Mouse (Mus musculus): Measurements from ENCODE around the gene Pde3b. TPM values are rescaled to one million over a fixed set of nuclear protein-coding genes. Genes with fewer than 3 reads are reported as not detected.

Pde3b gene
- polyA plus RNA-seq, 1 experiment from 2014 or later: 9.0 TPM

- H3K4me2 ChIP-seq (ENCODE audit: low read depth, low read length): no peak overlapping the region
- no peak for ATAC-seq (ENCODE audit: low read depth)
- H3K4me1 ChIP-seq (ENCODE audit: control insufficient read depth, insufficient read depth, low read length): no peaks in the 10 kb centered on the region
- 89% methylated on average over 3 of the region's 3 CpGs for WGBS
- no peak overlapping the region for H3K9ac ChIP-seq (replicated peaks; ENCODE audit: low read depth, low read length)
- no peak overlapping the region for H3K27ac ChIP-seq (ENCODE audit: low read depth, low read length)
- H3K9me3 ChIP-seq (ENCODE audit: control insufficient read depth, low read length): no peaks in the 10 kb centered on the region
- H3K27me3 ChIP-seq (ENCODE audit: control insufficient read depth, insufficient read depth, low read length): no peaks in the 10 kb centered on the region
- H3K36me3 ChIP-seq (ENCODE audit: control insufficient read depth, insufficient read depth, low read length): no peaks in the 10 kb centered on the region
- H3K4me3 ChIP-seq (ENCODE audit: low read depth, low read length): no peak overlapping the region
These were observed 161.8 kb downstream of the Pde3b start for GRCm38 (mm10) chr7:114576931-114577330.

GRCm38 (mm10) chr7:114577665-114578064, 162.6 kb downstream of the Pde3b start:
- no peak overlapping the region for H3K4me2 ChIP-seq (ENCODE audit: low read depth, low read length)
- no peak overlapping the region for H3K9ac ChIP-seq (replicated peaks; ENCODE audit: low read depth, low read length)
- no peak overlapping the region for H3K4me3 ChIP-seq (ENCODE audit: low read depth, low read length)
- WGBS: 88% methylated on average over 1 of the region's 1 CpGs
- no peaks in the 10 kb centered on the region for H3K27me3 ChIP-seq (ENCODE audit: control insufficient read depth, insufficient read depth, low read length)
- no peak for ATAC-seq (ENCODE audit: low read depth)
- H3K4me1 ChIP-seq (ENCODE audit: control insufficient read depth, insufficient read depth, low read length): no peaks in the 10 kb centered on the region
- no peak overlapping the region for H3K27ac ChIP-seq (ENCODE audit: low read depth, low read length)
- H3K9me3 ChIP-seq (ENCODE audit: control insufficient read depth, low read length): no peaks in the 10 kb centered on the region
- H3K36me3 ChIP-seq (ENCODE audit: control insufficient read depth, insufficient read depth, low read length): no peaks in the 10 kb centered on the region

GRCm38 (mm10) chr7:114580426-114580825, 165.3 kb downstream of the Pde3b start:
- Histone ChIP-seq H3K36me3 (ENCODE audit: control insufficient read depth, insufficient read depth, low read length) (no peaks in the 10 kb centered on the region), H3K4me2 (ENCODE audit: low read depth, low read length) (no peak overlapping the region), H3K4me3 (ENCODE audit: low read depth, low read length) (no peak overlapping the region), H3K4me1 (ENCODE audit: control insufficient read depth, insufficient read depth, low read length) (no peaks in the 10 kb centered on the region), H3K27ac (ENCODE audit: low read depth, low read length) (no peak overlapping the region), H3K9me3 (ENCODE audit: control insufficient read depth, low read length) (no peaks in the 10 kb centered on the region), H3K9ac (replicated peaks; ENCODE audit: low read depth, low read length) (no peak overlapping the region), H3K27me3 (ENCODE audit: control insufficient read depth, insufficient read depth, low read length) (no peaks in the 10 kb centered on the region)
- 8% methylated on average over 4 of the region's 4 CpGs for WGBS
- ATAC-seq (ENCODE audit: low read depth): no peak

- H3K4me1 ChIP-seq (ENCODE audit: control insufficient read depth, insufficient read depth, low read length): no peaks in the 10 kb centered on the region
- no peak overlapping the region for H3K4me3 ChIP-seq (ENCODE audit: low read depth, low read length)
These were observed 166.1 kb downstream of the Pde3b start for GRCm38 (mm10) chr7:114581200-114581599.

GRCm38 (mm10) chr7:114582441-114582840, 167.4 kb downstream of the Pde3b start:
- Histone ChIP-seq H3K27ac (ENCODE audit: low read depth, low read length) (no peak overlapping the region), H3K4me1 (ENCODE audit: control insufficient read depth, insufficient read depth, low read length) (no peaks in the 10 kb centered on the region), H3K36me3 (ENCODE audit: control insufficient read depth, insufficient read depth, low read length) (no peaks in the 10 kb centered on the region), H3K4me2 (ENCODE audit: low read depth, low read length) (no peak overlapping the region), H3K4me3 (ENCODE audit: low read depth, low read length) (no peak overlapping the region), H3K27me3 (ENCODE audit: control insufficient read depth, insufficient read depth, low read length) (no peaks in the 10 kb centered on the region), H3K9ac (replicated peaks; ENCODE audit: low read depth, low read length) (no peak overlapping the region), H3K9me3 (ENCODE audit: control insufficient read depth, low read length) (no peaks in the 10 kb centered on the region)
- 46% methylated on average over 2 of the region's 2 CpGs for WGBS
- ATAC-seq (ENCODE audit: low read depth): no peak

More at GRCm38 (mm10) chr7:114581200-114581599, 166.1 kb downstream of the Pde3b start:
- 91% methylated on average over 5 of the region's 5 CpGs for WGBS
- Histone ChIP-seq H3K36me3 (ENCODE audit: control insufficient read depth, insufficient read depth, low read length) (no peaks in the 10 kb centered on the region), H3K27ac (ENCODE audit: low read depth, low read length) (no peak overlapping the region), H3K9me3 (ENCODE audit: control insufficient read depth, low read length) (no peaks in the 10 kb centered on the region), H3K4me2 (ENCODE audit: low read depth, low read length) (no peak overlapping the region), H3K27me3 (ENCODE audit: control insufficient read depth, insufficient read depth, low read length) (no peaks in the 10 kb centered on the region), H3K9ac (replicated peaks; ENCODE audit: low read depth, low read length) (no peak overlapping the region)
- no peak for ATAC-seq (ENCODE audit: low read depth)

Other genes starting within 250 kb of the Pde3b start
- gene Copb1, start 160.6 kb upstream of the Pde3b start, polyA plus RNA-seq (2014; fragmentation: Nextera tagmentation; extraction: Ambion mirVana): 96.2 and 114 TPM in 2 replicates
- gene Psma1, start 139.2 kb upstream of the Pde3b start, polyA plus RNA-seq (2014; fragmentation: Nextera tagmentation; extraction: Ambion mirVana): 373 TPM in 2 replicates
- gene Cyp2r1, start 147.7 kb downstream of the Pde3b start, polyA plus RNA-seq (2014; fragmentation: Nextera tagmentation; extraction: Ambion mirVana): 1.5 and 2.0 TPM in 2 replicates
- 21.7 and 37.2 TPM in 2 replicates for gene Calca, start 221.1 kb downstream of the Pde3b start, polyA plus RNA-seq (2014; fragmentation: Nextera tagmentation; extraction: Ambion mirVana)